8 mouse cellular contexts compared by ENCODE assay signal in the genomic region with DNA sequence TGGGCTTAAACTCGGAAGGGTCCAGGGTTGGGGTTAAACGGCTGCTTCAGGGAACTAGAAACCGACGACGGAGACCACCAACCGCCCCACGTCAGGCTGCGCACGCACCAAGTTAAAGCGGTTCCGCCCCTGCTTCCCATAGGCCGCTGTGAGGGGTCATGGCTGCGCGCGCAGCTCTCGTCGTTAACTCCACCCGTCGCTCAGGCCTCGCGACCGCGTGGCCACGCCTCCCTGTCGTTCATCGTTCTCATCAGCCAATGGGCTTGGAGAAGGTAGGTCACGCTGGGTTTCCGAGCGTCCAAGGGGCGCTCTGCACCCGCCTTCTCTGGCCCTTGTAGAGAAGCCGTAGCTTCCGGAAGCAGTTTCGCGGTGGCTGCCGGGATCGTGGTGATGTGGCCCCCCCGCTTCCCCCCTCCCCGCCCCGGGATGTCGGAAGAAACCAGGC. TPM values are rescaled to one million over a fixed set of nuclear protein-coding genes. Genes with fewer than 3 reads are reported as not detected.
DNase-seq lines count a peak whose midpoint lies in the region; ATAC-seq lines count a peak whose summit lies in the region.

Gene Swi5, minus strand, starts transcription at position 153 of the 445 bp plus-strand sequence.

- H3K27ac ChIP-seq in heart, embryonic 10.5 days: peak within 1 kb of the TSS; percentile 97
- H3K27ac ChIP-seq in kidney, embryonic 15.5 days: peak within 1 kb of the TSS; percentile 83

- H3K9ac ChIP-seq in kidney, embryonic 15.5 days: peak within 1 kb of the TSS; percentile 86

- peaks cover 39% of the 10 kb centered on the region for H3K36me3 ChIP-seq in heart, embryonic 10.5 days
- H3K36me3 ChIP-seq in kidney, embryonic 15.5 days: peaks cover 48% of the 10 kb centered on the region

- WGBS in heart, embryonic 10.5 days: under 1% methylated on average over 39 of the region's 41 CpGs
- under 1% methylated on average over 41 of the region's 41 CpGs for WGBS in kidney, embryonic 15.5 days

- H3K4me1 ChIP-seq in heart, embryonic 10.5 days: peaks cover 19% of the 10 kb centered on the region
- H3K4me1 ChIP-seq in kidney, embryonic 15.5 days: peaks cover 21% of the 10 kb centered on the region

- peak; percentile 96 to 97 for DNase-seq in B cell, adult 2 months
- DNase-seq in brain, adult 2 months (ENCODE audit: low read depth, low spot score): peak; percentile 100
- DNase-seq in heart, embryonic 10.5 days (ENCODE audit: low spot score): peak; percentile 100
- peak; percentile 100 for DNase-seq in liver
- peak; percentile 99 to 100 for DNase-seq in spleen, postnatal 4 days (ENCODE audit: low spot score in 2 of 2)

- H3K4me3 ChIP-seq in heart, embryonic 10.5 days: peak within 1 kb of the TSS; percentile 98
- H3K4me3 ChIP-seq in kidney, embryonic 15.5 days (replicated peaks): peak within 1 kb of the TSS; percentile 82

- no peaks in the 10 kb centered on the region for H3K27me3 ChIP-seq in heart, embryonic 10.5 days (ENCODE audit: insufficient read depth, poor library complexity, severe bottlenecking)
- H3K27me3 ChIP-seq in kidney, embryonic 15.5 days: no peaks in the 10 kb centered on the region

- H3K9me3 ChIP-seq in heart, embryonic 10.5 days: no peaks in the 10 kb centered on the region
- no peaks in the 10 kb centered on the region for H3K9me3 ChIP-seq in kidney, embryonic 15.5 days (replicated peaks)

- peak within 1 kb of the TSS; percentile 84 for H3K4me2 ChIP-seq in kidney, embryonic 15.5 days

- ATAC-seq in erythroblast, adult 5-6 weeks (replicated peaks; ENCODE audit: low FRiP score, poor library complexity, severe bottlenecking): peak; percentile 93
- peak; percentile 98 for ATAC-seq in kidney, embryonic 15.5 days (replicated peaks; ENCODE audit: low FRiP score)
- ATAC-seq in monocyte, adult 5-6 weeks (replicated peaks; ENCODE audit: insufficient number of reproducible peaks, low FRiP score, low TSS enrichment, poor library complexity, severe bottlenecking): peak; percentile 99

RNA-seq across cellular contexts. Expression of gene Swi5, which starts in this region (rescaled TPM):
- 30.4 and 97.8 TPM in 2 replicates for total RNA-seq in erythroblast, adult 5-6 weeks (2015; ENCODE audit: low replicate concordance)
- 76.9 and 89.4 TPM in 2 replicates for total RNA-seq in erythroblast, adult 5-6 weeks (2017; ENCODE audit: low replicate concordance)
- polyA plus RNA-seq in heart, embryonic 10.5 days (2016; fragmentation: Nextera tagmentation; extraction: Ambion mirVana): 318 and 348 TPM in 2 replicates
- polyA plus RNA-seq in kidney, embryonic 15.5 days (2015; fragmentation: Nextera tagmentation; extraction: Ambion mirVana): 419 and 447 TPM in 2 replicates
- total RNA-seq in monocyte, adult 5-6 weeks (2017): 108 to 121 TPM (median 114 TPM) in 3 replicates

Comparison
In these comparisons a context has a peak if more than half of its experiments do, and no peak if none do; other contexts are left out.
1. Peak in every context shown above with its lines: DNase-seq, ATAC-seq, H3K4me3 ChIP-seq and H3K27ac ChIP-seq.